Mouse (Mus musculus) left cerebral cortex, postnatal 25 days (tissue): ENCODE measurements at regions not wholly inside any gene's neighbourhood (a gene's known extent, or its start where the extent isn't known, plus 50 kb on each side); places are given as distances from the start of the nearest gene placed in this dataset.
A peak's percentile ranks its signal among the peaks of the same experiment; 100 is the strongest.
"Not testable (repeated sequence)": the region's sequence is repeated elsewhere in the genome, so short reads cannot be mapped to it uniquely, and the experiment has no call there.

Experiments
- DNase-seq, 2 experiments: peaks; one replicate each; pipeline ENCODE4 v3.0.0; 2022; ENCODE audit warnings: low spot score in 2 of 2, mixed read lengths in 1 of 2
- intact Hi-C: fragments of 180-260 bp; cut with DNase I; formaldehyde crosslinking; loops from one replicate; pipeline ENCODE4 v1.15.1; 2025

DNA sequence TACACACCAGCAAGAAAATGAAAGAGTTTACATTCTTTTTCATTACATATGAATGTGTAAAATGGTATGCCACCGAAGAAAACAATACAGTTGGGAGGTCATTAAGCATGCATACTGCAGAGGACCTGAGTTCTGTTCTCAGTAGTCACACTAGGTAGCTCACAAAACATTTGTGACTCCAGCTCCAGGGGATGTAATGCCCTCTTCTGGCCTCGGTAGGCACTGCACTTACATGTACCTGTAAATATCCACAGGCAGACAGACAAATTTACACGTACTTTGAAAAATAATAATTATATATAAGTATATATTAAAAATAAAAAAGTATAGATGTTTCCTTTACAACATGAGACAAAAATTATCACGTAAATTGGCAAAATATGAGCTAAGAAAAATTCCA is 342.3 kb upstream of the Gm28363 start:
- intact Hi-C loops, result no loop called here
- no peak for DNase-seq

DNA sequence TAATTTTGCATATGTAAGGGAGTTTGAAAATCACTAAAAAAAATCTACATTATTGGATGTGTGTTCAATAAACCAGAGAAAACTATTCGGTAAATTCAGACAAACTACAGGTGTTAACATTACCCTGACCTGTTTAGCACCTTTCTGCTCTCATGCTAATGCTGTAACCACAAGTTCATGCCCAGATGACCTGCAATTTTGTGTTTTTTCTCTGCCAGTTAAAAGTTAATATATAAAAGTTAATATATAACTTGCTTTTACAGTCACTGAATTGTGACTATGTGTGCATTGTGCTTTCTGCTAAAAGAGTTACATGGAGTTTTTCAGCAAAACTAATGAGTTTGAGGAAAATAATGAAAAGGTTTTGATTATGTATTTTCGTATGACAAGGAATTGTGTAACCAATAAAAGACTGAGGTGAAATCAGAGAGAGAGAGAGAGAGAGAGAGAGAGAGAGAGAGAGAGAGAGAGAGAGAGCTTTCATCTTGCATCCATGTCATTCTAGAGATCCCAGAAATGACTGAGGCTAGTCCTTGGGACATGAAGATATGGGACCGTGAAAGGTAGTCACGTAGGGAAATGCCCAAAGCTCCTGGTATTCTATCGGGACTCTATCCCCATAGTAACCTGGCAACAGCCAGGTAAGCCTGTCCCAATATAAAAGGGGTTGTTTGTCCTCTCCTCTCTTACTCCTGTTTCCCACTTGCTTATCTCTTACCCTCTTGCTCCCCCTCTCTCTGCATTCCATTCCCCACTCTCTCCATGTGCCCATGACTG is 340.3 kb upstream of the Gm28363 start:
- intact Hi-C loops, result no loop called here
- DNase-seq, result no peak

DNA sequence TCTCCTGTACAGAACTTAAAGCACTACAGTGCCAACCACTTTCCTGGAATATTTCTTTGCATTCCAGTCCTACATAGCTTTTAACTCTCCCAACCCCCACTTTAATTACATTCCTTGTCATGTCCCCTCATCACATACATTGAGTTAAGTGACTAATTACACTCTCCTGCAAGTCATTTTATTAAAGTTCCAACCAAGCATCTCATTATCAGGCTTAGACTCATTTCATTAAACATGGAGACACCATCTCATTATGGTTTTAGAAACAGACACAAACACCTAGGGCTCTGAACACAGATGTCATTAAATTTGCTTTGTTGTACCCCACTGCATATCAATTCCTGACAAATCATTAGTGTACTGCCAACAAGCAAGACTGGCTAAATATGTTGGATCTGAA is 332.9 kb upstream of the Gm28363 start:
- no peak for DNase-seq
- intact Hi-C loops, result no loop called here

DNA sequence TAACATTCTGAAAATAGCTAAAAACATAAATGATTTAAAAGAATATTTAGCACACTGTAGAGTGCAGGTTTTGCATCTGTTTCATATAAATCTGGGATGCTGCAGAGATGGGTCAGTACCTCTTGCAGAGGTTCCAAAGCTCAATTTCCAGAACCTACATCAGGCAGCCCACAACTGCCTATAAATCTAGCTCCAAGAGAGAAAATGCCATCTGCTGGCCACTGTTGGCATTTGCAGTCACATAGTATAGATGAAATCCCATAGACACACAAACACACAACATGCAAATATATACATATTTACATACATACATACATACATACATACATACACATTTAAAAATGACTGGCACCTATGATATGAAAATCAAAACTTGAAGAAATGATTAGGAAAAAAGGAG is 284.6 kb upstream of the Gm28363 start:
- no peak for DNase-seq
- intact Hi-C loops, result no loop called here

DNA sequence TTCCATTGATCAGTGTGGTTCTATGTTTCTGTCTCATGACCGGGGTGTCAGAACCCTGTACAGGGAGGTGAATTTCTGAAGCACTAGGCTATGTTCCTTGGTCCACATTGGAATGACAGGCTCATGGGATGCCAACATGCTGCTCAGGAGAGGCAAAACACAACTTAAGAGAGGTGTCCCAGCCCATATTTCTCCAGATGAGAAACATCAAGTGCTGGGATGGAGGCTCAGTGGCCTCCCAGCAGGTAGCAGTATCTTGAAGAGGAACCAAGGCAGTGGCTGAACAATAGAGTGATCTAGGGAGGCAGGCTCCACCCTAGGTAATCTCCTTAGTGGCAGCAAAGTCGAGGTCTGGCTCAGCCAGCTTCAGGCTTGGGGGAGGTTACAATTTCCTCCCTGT is 239.2 kb upstream of the Gm28363 start:
- DNase-seq, result no peak
- intact Hi-C loops, result no loop called here

DNA sequence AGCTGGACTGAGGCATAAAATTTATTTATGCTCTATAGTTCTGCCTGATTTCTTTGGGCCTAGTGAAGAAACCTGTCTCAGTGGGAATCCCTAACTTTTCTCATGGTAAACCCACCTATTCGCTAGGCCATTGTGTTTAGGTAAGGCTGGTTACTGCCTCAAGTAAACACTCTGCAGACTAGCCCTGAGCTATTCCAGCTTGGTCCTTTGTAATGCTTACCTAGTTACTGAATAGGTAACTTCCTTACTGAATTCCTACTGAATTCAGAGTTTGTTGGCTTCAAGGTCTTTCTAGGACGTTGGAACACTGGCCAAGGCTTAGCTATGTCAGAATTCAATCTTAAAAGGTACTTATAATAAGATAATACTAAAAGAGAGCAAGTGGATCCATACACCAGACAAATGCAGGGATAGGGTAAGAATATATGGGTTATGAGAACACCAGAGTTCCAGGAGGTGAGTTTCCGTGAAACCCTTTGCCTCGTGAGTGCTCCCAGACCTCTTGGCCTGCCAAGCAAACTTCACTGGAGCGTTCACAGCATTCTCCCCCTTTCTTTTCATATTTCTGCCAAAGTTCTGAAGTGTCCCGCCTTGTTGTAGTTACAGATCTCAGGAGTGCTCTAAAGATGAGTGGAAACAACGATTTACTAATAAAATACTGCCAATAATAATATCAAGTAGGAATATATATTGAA is 238.6 kb upstream of the Gm28363 start:
- DNase-seq, intact Hi-C loops: not testable (repeated sequence)

DNA sequence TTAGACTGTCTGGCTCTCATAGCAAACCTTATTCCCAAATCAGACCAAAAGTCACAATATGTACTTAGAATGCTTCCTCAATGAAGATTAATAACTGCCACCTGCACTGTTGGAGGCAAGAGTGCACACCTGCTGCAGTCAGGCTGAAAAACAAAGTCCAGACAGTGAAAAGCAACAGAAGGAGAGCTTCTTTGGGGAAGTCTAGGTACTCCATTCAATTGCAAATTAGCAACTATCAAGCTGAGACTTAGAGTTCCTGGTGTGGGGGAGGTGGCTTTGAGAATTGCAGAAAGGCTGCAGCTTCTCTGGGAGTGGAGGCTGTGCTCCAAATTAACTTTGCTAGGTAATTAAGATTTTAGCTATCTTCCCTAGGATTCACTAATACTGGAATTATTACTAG is 237.8 kb upstream of the Gm28363 start:
- intact Hi-C loops, result not testable (repeated sequence)
- peak in 1 of 2 experiments; percentile 9 for DNase-seq

DNA sequence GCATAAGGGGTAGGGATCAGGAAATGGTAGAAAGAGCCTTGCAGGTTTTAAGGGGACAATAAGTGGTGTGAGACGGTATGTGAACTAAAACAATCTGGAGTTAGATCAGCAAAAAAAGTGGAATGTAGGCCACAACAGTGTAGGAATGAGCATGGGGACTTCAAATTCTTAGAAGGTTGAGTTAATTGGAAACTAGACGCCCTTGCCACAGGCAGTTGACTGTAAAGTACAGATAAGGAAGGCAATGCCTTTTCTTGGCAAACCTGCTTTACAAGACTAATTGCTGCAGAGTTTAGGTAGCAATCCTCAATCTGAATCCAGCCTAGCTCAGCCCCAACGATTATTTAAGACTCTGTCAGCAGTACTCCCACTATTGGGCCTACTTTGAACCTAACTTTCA is 206.8 kb upstream of the Gm28363 start:
- no peak for DNase-seq
- intact Hi-C loops, result no loop called here

DNA sequence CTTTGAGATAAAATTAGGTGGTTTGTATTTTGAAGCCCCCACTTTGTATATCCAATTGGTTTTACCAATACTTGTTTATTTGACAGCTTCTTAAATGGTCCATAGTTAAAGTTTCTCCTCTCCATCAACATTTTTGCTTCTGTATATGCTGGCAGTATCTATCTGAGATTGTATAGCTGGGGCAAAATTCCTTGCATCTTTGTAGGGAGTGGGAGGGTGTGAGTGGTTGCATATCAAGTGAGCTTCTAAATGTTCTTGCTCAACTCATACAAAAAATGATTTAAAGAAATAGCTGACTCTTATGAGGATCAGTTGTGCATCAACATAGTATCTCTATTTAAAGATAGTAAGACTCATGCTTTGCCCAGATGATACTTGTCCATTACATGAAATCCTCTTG is 199.9 kb upstream of the Gm28363 start:
- intact Hi-C loops, result no loop called here
- peak in 1 of 2 experiments; percentile 41 for DNase-seq

DNA sequence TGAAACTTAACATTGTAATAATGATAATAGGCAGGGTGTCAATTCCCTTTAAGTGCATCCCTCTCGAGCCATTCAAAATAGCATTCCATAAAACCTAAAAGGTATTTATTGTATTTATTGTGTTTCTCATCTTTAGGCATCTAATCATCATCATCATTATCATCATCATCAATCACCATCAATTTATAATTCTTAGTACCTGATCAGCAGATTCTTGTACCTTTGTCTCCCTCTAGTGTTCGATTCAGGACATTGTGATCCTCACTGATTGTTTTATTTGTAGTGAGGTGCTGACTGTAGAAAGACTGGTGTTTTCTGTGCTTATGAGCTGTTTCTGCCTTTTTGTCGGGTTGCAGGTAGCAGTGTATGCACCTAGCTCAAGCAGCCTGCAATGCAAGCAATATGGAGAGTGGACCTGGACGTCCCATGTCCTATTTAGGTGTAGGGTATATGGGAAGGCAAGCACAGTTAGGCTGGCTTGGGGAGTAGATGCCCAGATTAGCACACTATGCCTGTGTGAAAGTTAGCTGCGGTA is 177.4 kb upstream of the Gm28363 start:
- DNase-seq, result peak; percentile 27 to 38
- intact Hi-C loops, result no loop called here
